Mouse (Mus musculus) limb, embryonic 11.5 days (tissue): ENCODE data around the gene Itk. TPM values are rescaled to one million over a fixed set of nuclear protein-coding genes. Genes with fewer than 3 reads are reported as not detected.

Source experiments
- ATAC-seq: fragments of 200-750 bp; cut with Nextera tagmentation; 2 replicates; pipeline ENCODE4 v1.8.0; 2017; ENCODE audit warnings: low read depth; ENCODE audit not compliant: insufficient number of reproducible peaks, low FRiP score, low TSS enrichment
- DNase-seq: peaks from one replicate; pipeline ENCODE4 v3.0.0-alpha.2; 2015; ENCODE audit warnings: low spot score
- H3K27ac ChIP-seq: fragments of 300-500 bp; sonication (generic); replicated peaks from 2 replicates; pipeline ENCODE4 v1.5.1; 2014; ENCODE audit warnings: low read depth, mild to moderate bottlenecking, low read length
- H3K27me3 ChIP-seq: fragments of 300-500 bp; sonication (generic); 2 replicates; pipeline ENCODE4 v1.6.1; 2014; ENCODE audit warnings: mild to moderate bottlenecking, low read length, mixed read lengths; ENCODE audit not compliant: control insufficient read depth, insufficient read depth
- H3K36me3 ChIP-seq: fragments of 300-500 bp; sonication (generic); 2 replicates; pipeline ENCODE4 v1.6.1; 2014; ENCODE audit warnings: mild to moderate bottlenecking, low read length, moderate library complexity, mixed read lengths; ENCODE audit not compliant: control insufficient read depth, insufficient read depth
- H3K4me1 ChIP-seq: fragments of 300-500 bp; sonication (generic); 2 replicates; pipeline ENCODE4 v1.6.1; 2014; ENCODE audit warnings: low read length, mixed read lengths; ENCODE audit not compliant: control insufficient read depth, insufficient read depth
- H3K4me2 ChIP-seq: fragments of 300-500 bp; sonication (generic); 2 replicates; pipeline ENCODE4 v1.6.1; 2014; ENCODE audit warnings: low read depth, mild to moderate bottlenecking, moderate library complexity; ENCODE audit not compliant: severe bottlenecking
- H3K4me3 ChIP-seq: fragments of 300-500 bp; sonication (generic); 2 replicates; pipeline ENCODE4 v1.5.1; 2014; ENCODE audit warnings: low read depth, low read length
- H3K9ac ChIP-seq: fragments of 300-500 bp; sonication (generic); 2 replicates; pipeline ENCODE4 v1.6.1; 2014; ENCODE audit warnings: mild to moderate bottlenecking, low read length
- H3K9me3 ChIP-seq: fragments of 300-500 bp; sonication (generic); 2 replicates; pipeline ENCODE4 v1.6.1; 2016; ENCODE audit warnings: low read length; ENCODE audit not compliant: control insufficient read depth
- WGBS: fragments of 180-500 bp; shearing (Covaris S2); extraction: QIAGEN DNeasy Blood & Tissue Kit; methylation state at CpG from one replicate; pipeline ENCODE4 v1.1.7; 2014; 5-methylcytosine and 5-hydroxymethylcytosine counted together
- polyA plus RNA-seq: library from polyadenylated mRNA; unstranded; fragments of >200 nt; fragmentation: Nextera tagmentation; extraction: Ambion mirVana; gene quantifications from 2 replicates; pipeline ENCODE4 v1.2.1, GENCODE M21; 2014

The Itk gene
- polyA plus RNA-seq, 1 experiment from 2014 or later, result not detected

DNA sequence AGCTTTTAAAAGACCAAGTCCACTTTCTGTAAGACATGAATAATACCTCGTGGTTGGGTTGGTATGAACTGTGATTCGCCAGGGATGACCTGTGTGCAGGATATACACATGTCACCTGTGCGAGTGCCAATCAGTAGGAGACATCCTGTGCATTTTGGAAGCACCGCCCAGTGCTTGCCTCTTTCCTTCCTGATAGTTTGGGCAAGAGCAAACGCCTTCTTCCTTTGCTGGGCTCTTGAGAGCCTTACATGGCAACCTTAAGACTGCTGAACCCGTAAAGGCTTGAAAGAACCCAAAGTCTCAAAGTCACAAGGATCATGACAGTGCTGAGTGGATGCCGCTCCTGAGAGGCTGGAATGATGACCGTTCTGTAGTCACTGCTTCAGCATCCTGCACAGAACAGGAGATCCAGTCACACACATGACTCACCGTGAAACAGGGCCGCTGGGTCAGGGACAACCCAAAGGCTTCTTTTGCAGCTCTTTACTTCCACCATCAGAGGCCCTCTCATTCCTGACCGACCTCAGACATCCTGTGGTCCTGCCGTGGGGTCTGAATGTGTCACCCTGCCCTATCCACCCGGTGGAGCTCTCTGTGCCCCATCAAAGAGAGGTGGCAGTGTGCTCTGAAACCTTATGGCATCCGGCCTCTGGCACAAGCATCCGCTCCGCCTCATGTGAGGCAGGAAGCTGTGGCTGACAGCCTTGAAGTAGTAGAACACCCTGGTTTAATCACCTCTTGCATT lies 62.9 kb downstream of the Itk start:
- Histone ChIP-seq H3K4me2 (no peak overlapping the region), H3K27ac (no peak overlapping the region), H3K4me3 (no peak overlapping the region), H3K9me3 (no peaks in the 10 kb centered on the region), H3K4me1 (peaks cover 3% of the 10 kb centered on the region; the same call in 1 of the 2 replicates), H3K36me3 (no peaks in the 10 kb centered on the region), H3K27me3 (no peaks in the 10 kb centered on the region), H3K9ac (no peak overlapping the region)
- DNase-seq (no peak), ATAC-seq (no peak)
- WGBS, result 87% methylated on average over 16 of the region's 16 CpGs

DNA sequence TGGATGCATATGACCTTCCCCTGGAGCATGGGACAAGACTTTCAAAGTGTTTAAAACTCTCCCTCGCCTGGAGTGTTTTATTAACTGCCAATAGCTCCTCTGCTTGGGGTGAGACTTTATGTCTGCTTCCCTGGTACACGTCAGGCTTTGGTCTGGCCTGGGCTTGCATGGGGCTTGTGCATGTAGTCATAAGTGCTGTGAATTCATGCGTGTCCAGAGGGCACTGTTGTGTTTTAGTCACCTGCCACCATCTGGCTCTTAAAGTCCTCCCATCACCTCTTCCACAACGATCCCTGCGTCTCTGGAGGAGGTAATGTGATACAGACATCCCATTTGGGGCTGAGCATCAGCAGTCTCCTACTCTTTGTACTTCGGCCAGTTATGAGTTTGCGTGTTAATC lies 67.8 kb downstream of the Itk start:
- Histone ChIP-seq H3K4me1 (peaks cover 3% of the 10 kb centered on the region; the same call in 1 of the 2 replicates), H3K36me3 (no peaks in the 10 kb centered on the region), H3K9me3 (no peaks in the 10 kb centered on the region), H3K27me3 (no peaks in the 10 kb centered on the region), H3K27ac (no peak overlapping the region), H3K4me3 (no peak overlapping the region), H3K4me2 (no peak overlapping the region), H3K9ac (no peak overlapping the region)
- ATAC-seq (0 out of 2 replicates have a peak, but pooled peaks have one; percentile 31), DNase-seq (peak; percentile 32)
- 34% methylated on average over 7 of the region's 7 CpGs for WGBS

- H3K36me3 ChIP-seq, result no peaks in the 10 kb centered on the region
- 71% methylated on average over 7 of the region's 7 CpGs for WGBS
- DNase-seq (no peak), ATAC-seq (no peak)
- peaks cover 14% of the 10 kb centered on the region for H3K4me1 ChIP-seq
- no peak overlapping the region for H3K27ac ChIP-seq
- H3K27me3 ChIP-seq, result no peaks in the 10 kb centered on the region
- H3K9me3 ChIP-seq, result no peaks in the 10 kb centered on the region
- no peak overlapping the region for H3K4me2 ChIP-seq
- no peak overlapping the region for H3K4me3 ChIP-seq
- no peak overlapping the region for H3K9ac ChIP-seq
These were observed 74.8 kb downstream of the Itk start for GRCm38 (mm10) chr11:46314534-46314933.

DNA sequence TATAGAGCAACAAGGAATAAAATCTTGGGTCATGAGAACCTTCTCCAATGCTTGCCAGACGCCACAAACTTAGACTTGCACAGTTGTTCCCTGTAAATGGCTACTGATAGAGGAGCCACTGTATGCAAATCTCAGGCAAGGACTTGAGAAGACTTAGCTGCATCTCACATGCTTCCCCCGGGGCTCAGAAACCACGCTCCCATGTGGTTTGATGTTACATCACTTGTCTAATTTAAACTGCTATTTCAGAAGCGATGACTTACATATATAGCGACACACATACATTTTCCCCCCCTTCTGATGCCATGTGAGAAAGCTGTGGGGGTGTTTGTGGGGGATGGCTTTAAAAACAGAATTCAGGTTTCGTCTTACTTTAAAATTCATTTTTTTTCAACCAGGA lies 75.5 kb downstream of the Itk start:
- Histone ChIP-seq H3K36me3 (no peaks in the 10 kb centered on the region), H3K4me1 (peaks cover 14% of the 10 kb centered on the region), H3K4me2 (no peak overlapping the region), H3K9me3 (no peaks in the 10 kb centered on the region), H3K27ac (no peak overlapping the region), H3K9ac (no peak overlapping the region), H3K27me3 (no peaks in the 10 kb centered on the region), H3K4me3 (no peak overlapping the region)
- WGBS, result 87% methylated on average over 6 of the region's 6 CpGs
- DNase-seq (no peak), ATAC-seq (no peak)

- 6% methylated on average over 14 of the region's 14 CpGs for WGBS
- H3K9me3 ChIP-seq, result no peaks in the 10 kb centered on the region
- DNase-seq (no peak), ATAC-seq (no peak)
- no peaks in the 10 kb centered on the region for H3K36me3 ChIP-seq
- H3K27ac ChIP-seq, result no peak within 1 kb of the TSS
- peak within 1 kb of the TSS; percentile 79 for H3K4me3 ChIP-seq
- H3K9ac ChIP-seq, result peak within 1 kb of the TSS; percentile 76
- no peaks in the 10 kb centered on the region for H3K27me3 ChIP-seq
- H3K4me2 ChIP-seq, result peak within 1 kb of the TSS; percentile 100
- peaks cover 14% of the 10 kb centered on the region for H3K4me1 ChIP-seq
These were observed 76.7 kb downstream of the Itk start, which contains the start of gene Cyfip2 for GRCm38 (mm10) chr11:46312523-46313035. TSS of gene Cyfip2 (minus strand) at chr11:46312859.

DNA sequence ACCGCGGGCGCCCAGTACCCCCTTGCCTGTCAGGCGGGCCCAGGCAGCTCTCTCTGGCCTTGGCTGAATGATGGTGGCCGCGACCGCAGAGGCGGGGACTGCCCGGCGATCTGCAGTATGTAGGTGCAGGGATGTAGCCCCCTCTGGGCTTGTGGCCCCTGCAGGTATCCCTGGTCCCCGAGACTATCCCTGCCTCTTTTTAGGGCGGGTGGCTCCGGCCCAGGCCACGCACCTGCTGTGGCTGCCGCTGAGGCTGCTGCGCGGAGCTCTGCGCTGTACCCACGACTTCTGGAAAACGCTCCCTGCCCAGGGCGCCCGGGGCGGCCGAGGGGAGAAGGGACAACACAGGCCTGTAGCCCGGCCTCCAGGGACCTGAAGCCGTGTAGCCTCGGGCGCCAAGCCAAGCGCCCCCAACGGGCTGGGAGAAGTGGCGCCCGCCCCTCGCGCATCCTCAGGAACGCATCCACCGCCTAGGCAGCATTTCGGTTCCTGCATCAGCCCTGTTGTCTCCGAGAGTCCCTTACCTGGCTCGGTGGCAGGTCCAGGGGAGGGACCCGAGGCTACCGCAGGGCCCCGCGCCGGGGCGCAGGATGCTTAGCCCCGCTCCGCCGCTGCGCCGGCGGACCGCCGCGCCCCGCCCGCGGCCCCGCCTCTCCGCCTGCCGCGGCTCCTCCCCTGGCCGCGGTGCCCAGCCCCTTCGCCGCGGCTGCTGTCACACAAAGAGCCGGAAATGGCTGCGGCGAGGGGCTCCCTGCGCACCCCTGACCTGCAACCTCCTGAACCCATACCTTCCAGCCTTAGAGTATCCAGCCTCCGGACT lies 77.4 kb downstream of the Itk start:
- peaks cover 14% of the 10 kb centered on the region for H3K4me1 ChIP-seq
- WGBS, result under 1% methylated on average over 68 of the region's 71 CpGs

DNA sequence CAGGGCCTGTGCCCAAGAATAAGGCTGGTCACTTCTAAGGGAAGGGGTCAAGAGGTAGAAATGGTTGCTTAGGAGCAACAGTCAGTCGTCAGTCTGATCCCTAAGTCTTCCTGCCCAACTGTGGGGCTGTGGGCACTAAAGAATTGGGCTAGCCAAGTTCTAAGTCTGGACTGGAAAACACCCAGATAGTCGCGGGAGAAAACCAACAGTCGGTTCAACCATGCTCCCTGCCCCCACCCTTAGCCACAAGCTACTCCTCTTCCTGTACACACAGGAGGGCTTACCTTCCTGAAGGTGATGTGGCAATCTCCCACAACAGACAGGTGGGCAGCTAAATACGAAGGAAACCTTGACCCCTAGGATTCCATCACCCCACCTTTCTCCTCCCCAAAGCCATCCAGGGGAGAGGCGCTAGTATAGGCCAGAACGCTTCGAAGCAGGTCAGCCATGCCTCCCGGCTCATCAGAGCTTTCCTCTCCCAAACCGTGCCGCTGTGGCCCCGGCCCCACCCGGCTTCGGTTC lies 78.1 kb downstream of the Itk start:
- ATAC-seq, result peak; percentile 29; the same call in 1 of the 2 replicates
- WGBS, result 9% methylated on average over 14 of the region's 14 CpGs
- H3K4me1 ChIP-seq, result peaks cover 14% of the 10 kb centered on the region

More for the DNA sequence above, 77.4 kb downstream of the Itk start:
- H3K27me3 ChIP-seq, result no peaks in the 10 kb centered on the region
- no peaks in the 10 kb centered on the region for H3K36me3 ChIP-seq
- ATAC-seq, result peak; percentile 80; the same call in 1 of the 2 replicates
- peak overlapping the region; percentile 76 for H3K9ac ChIP-seq
- no peaks in the 10 kb centered on the region for H3K9me3 ChIP-seq
- H3K4me2 ChIP-seq, result peak overlapping the region; percentile 100
- H3K4me3 ChIP-seq, result peak overlapping the region; percentile 79
- no peak overlapping the region for H3K27ac ChIP-seq
- peak; percentile 74 for DNase-seq

DNA sequence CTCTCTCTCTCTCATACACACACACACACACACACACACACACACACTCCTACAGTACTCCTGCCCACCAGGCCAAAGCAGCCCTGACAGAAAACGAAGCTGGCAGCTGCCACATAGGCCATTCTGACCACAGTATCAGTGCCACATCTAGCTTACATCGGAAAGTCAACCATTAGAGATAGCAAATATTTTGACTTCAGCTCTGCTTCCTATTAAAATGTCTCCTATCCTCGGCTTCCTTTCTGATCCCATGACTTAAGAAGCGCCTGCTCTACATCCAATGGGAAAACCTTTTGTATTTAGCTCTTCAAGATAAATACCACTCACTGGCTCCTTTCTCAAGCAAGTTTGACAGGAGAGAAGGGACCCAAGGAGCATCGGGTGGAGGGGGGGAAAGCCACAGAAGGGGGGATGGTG lies 78.7 kb downstream of the Itk start:
- Histone ChIP-seq H3K36me3 (no peaks in the 10 kb centered on the region), H3K9me3 (no peaks in the 10 kb centered on the region), H3K27me3 (no peaks in the 10 kb centered on the region), H3K27ac (no peak overlapping the region), H3K4me2 (peak overlapping the region; percentile 100; the same call in 1 of the 2 replicates), H3K4me3 (no peak overlapping the region), H3K4me1 (peaks cover 14% of the 10 kb centered on the region), H3K9ac (no peak overlapping the region)
- no peak for ATAC-seq
- 77% methylated on average over 5 of the region's 5 CpGs for WGBS
- DNase-seq, result no peak

More for the DNA sequence above, 78.1 kb downstream of the Itk start:
- no peak for DNase-seq
- Histone ChIP-seq H3K36me3 (no peaks in the 10 kb centered on the region), H3K27ac (no peak overlapping the region), H3K4me3 (peak overlapping the region; percentile 79), H3K4me2 (peak overlapping the region; percentile 100), H3K9me3 (no peaks in the 10 kb centered on the region), H3K9ac (peak overlapping the region; percentile 76), H3K27me3 (no peaks in the 10 kb centered on the region)
